Mouse (Mus musculus) forebrain, embryonic 12.5 days (tissue): ENCODE measurements around the gene St8sia1. TPM values are rescaled to one million over a fixed set of nuclear protein-coding genes. Genes with fewer than 3 reads are reported as not detected.

Experiments
- ATAC-seq: fragments of 200-750 bp; cut with Nextera tagmentation; 2 replicates; pipeline ENCODE4 v1.8.0; 2017; ENCODE audit warnings: moderate TSS enrichment; ENCODE audit not compliant: low FRiP score
- H3K27ac ChIP-seq: fragments of 300-500 bp; sonication (generic); 2 replicates; pipeline ENCODE4 v1.5.1; 2016; ENCODE audit warnings: mild to moderate bottlenecking
- H3K27me3 ChIP-seq: fragments of 300-500 bp; sonication (generic); 2 replicates; pipeline ENCODE4 v1.6.1; 2016; ENCODE audit warnings: mild to moderate bottlenecking
- H3K36me3 ChIP-seq: fragments of 300-500 bp; sonication (generic); replicated peaks from 2 replicates; pipeline ENCODE4 v1.6.1; 2016; ENCODE audit warnings: mild to moderate bottlenecking
- H3K4me1 ChIP-seq: fragments of 300-500 bp; sonication (generic); 2 replicates; pipeline ENCODE4 v1.6.1; 2016
- H3K4me2 ChIP-seq: fragments of 300-500 bp; sonication (generic); 2 replicates; pipeline ENCODE4 v1.6.1; 2016; ENCODE audit warnings: mild to moderate bottlenecking, moderate library complexity
- H3K4me3 ChIP-seq: fragments of 300-500 bp; sonication (generic); replicated peaks from 2 replicates; pipeline ENCODE4 v1.5.1; 2016; ENCODE audit warnings: mild to moderate bottlenecking
- H3K9ac ChIP-seq: fragments of 300-500 bp; sonication (generic); 2 replicates; pipeline ENCODE4 v1.6.1; 2016; ENCODE audit warnings: mild to moderate bottlenecking
- H3K9me3 ChIP-seq: fragments of 300-500 bp; sonication (generic); 2 replicates; pipeline ENCODE4 v1.6.1; 2016
- WGBS: fragments of 180-500 bp; shearing (Covaris S2); methylation state at CpG from one replicate; pipeline ENCODE4 v1.1.7; 2016; 5-methylcytosine and 5-hydroxymethylcytosine counted together
- polyA plus RNA-seq: library from polyadenylated mRNA; unstranded; fragments of >200 nt; fragmentation: Nextera tagmentation; extraction: Ambion mirVana; gene quantifications from 2 replicates; pipeline ENCODE4 v1.2.1, GENCODE M21; 2016

St8sia1 gene
- polyA plus RNA-seq, 1 experiment from 2014 or later: 6.3 TPM

DNA sequence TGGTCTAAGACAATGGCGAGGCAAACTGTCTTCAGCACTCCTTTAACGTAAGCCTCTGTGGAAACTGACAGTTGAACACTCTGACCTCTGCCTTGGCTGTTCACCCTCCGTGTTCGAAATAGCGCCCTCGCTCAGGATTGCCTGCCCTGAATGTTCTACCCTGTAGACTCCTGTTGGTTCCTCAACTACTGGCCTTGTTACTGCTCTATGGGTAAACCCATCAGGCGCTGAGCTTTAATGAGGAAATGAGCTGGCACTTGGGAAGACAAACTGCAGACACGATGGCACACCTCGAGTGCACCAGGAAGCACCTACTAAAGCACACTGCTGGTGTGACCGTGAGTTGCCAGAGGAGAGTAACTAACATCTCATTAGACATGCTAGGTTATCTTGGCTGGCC lies 49.6 kb downstream of the St8sia1 start:
- WGBS: 91% methylated on average over 10 of the region's 10 CpGs
- ATAC-seq: no peak
- no peak overlapping the region for H3K4me3 ChIP-seq
- H3K27me3 ChIP-seq: no peaks in the 10 kb centered on the region
- H3K9ac ChIP-seq: no peak overlapping the region
- peaks cover 6% of the 10 kb centered on the region; the same call in 1 of the 2 replicates for H3K4me1 ChIP-seq
- peaks cover 4% of the 10 kb centered on the region; the same call in 1 of the 2 replicates for H3K36me3 ChIP-seq
- no peaks in the 10 kb centered on the region for H3K9me3 ChIP-seq
- H3K27ac ChIP-seq: no peak overlapping the region
- H3K4me2 ChIP-seq: no peak overlapping the region

DNA sequence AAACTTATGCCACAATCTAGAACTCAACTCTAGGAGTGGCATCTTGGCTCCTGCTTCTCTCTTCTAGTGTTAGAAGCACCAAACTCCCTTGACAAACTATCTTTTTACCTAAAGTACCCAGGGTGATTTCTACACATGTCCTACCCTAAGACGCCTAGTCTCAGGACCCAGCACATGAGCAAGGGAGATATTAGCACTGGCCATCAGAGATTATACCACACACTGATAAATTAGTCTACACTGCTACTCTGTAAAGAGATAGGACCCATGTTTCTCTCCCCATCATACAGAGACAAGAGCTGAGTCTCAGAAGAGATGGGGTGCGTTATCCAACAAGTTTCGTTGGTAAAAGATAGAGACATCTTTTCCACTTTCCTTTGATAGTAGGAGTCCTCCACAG lies 53.0 kb downstream of the St8sia1 start:
- no peak overlapping the region for H3K9ac ChIP-seq
- peaks cover 6% of the 10 kb centered on the region; the same call in 1 of the 2 replicates for H3K4me1 ChIP-seq
- no peak overlapping the region for H3K4me3 ChIP-seq
- no peaks in the 10 kb centered on the region for H3K27me3 ChIP-seq
- H3K36me3 ChIP-seq: peaks cover 4% of the 10 kb centered on the region; the same call in 1 of the 2 replicates
- no peaks in the 10 kb centered on the region for H3K9me3 ChIP-seq
- no peak for ATAC-seq
- no peak overlapping the region for H3K4me2 ChIP-seq
- no peak overlapping the region for H3K27ac ChIP-seq
- 95% methylated on average over 3 of the region's 3 CpGs for WGBS

DNA sequence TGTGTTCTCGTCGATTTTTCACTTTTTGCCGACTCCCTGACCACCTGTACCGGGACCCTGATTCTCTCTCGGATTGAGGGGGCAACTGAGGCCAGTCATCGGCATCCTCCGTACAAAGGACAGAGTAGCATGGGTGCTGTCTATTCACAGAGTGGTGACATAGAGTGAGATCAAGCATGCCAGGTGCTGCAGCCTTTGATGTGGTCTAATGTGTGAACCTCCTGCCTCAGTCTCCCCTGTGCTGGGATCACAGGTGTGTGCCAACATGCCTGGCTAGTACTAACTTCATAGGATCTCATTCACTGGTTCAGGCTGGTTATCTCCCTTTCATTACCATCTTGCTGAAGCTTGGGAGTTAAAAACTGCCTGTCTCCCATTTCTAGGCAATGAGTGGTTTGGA lies 53.5 kb downstream of the St8sia1 start:
- H3K9me3 ChIP-seq: no peaks in the 10 kb centered on the region
- WGBS: 94% methylated on average over 7 of the region's 7 CpGs
- H3K4me3 ChIP-seq: no peak overlapping the region
- H3K27me3 ChIP-seq: no peaks in the 10 kb centered on the region
- H3K4me1 ChIP-seq: peaks cover 6% of the 10 kb centered on the region; the same call in 1 of the 2 replicates
- no peak overlapping the region for H3K27ac ChIP-seq
- H3K4me2 ChIP-seq: no peak overlapping the region
- H3K9ac ChIP-seq: no peak overlapping the region
- H3K36me3 ChIP-seq: peaks cover 4% of the 10 kb centered on the region; the same call in 1 of the 2 replicates
- no peak for ATAC-seq

DNA sequence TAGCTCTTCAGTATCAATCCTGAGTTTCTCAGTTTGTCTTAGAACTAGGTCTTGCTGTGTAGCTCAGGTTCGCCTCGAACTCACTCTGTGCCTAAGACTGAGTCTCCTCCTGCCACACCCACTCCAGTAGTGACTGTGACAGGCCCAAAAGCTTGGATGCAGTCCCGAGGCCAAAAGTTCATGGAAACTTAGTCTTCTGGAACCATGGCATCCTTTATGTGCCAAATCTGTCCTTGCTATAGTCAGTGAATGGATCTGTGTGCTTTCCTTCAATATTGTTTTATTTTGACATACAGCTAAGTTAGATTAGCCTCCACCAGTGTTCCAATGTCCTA lies 54.5 kb downstream of the St8sia1 start:
- Histone ChIP-seq H3K36me3 (peaks cover 4% of the 10 kb centered on the region; the same call in 1 of the 2 replicates), H3K4me1 (peaks cover 4% of the 10 kb centered on the region; the same call in 1 of the 2 replicates), H3K4me3 (no peak overlapping the region), H3K27me3 (no peaks in the 10 kb centered on the region), H3K9ac (no peak overlapping the region), H3K4me2 (no peak overlapping the region), H3K27ac (no peak overlapping the region), H3K9me3 (no peaks in the 10 kb centered on the region)
- ATAC-seq: no peak
- WGBS: 88% methylated on average over 3 of the region's 3 CpGs

DNA sequence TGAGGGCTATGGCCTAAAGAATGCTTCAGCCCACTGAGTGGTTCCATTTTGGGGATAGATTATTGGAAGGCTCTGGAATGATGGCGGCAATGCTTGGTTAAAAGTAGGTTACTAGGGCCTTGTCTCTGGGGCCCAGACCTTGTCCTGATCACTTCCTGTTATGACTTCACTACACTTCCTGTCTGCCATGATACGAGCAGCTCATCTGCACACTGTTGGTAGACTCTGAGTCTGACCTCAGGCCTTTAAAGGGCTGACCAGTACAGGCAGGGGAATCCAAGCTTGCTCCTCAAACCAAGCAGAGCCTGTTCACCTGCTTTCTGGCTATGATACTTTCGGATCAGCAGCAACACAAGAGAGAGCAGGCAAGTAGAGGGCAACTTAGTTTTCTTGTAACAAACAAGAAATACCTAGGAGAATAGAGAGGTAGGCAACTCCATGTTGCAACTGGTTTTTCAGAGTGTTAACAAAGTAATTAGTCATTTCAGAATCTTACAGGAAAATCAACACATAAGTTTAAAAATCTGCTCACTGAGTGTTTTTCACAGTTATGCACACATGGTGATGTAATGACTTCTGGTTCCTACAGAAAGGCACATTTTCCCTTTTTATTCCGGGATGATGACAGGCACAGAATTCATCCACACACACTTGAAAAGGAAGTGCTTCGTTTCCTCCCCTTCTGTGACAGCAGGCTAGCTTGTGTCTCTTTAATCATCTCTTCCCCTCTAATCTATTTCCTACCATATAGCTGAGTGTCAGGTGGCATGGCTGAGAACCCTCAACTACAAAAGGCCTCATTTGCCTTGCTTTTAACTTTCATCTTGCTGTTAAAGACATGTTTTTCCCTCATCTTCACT lies 55.1 kb downstream of the St8sia1 start:
- 80% methylated on average over 5 of the region's 5 CpGs for WGBS

DNA sequence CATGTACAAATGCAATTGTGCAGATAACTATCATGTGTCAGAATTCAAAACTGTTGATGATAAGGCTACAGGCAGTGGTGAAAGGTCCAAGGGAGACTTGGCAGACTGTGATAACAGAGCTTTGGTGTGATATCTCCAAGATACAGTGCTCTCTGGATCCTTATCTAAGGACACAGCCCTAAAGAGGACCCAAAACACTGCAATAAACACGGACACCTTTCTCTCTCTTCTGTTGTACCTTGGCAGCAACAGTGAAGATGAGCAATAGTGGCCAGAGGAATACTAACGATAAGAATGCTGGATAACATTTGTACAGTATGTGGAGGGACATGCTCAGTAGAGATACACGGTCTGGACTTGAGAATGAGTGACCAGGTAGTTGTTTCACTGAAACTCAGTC lies 55.8 kb downstream of the St8sia1 start:
- Histone ChIP-seq H3K4me3 (no peak overlapping the region), H3K9ac (no peak overlapping the region), H3K27ac (no peak overlapping the region), H3K4me2 (no peak overlapping the region), H3K36me3 (peaks cover 4% of the 10 kb centered on the region; the same call in 1 of the 2 replicates), H3K4me1 (no peaks in the 10 kb centered on the region), H3K9me3 (no peaks in the 10 kb centered on the region), H3K27me3 (no peaks in the 10 kb centered on the region)
- WGBS: 92% methylated on average over 3 of the region's 3 CpGs
- ATAC-seq: no peak

More for the DNA sequence above, 55.1 kb downstream of the St8sia1 start:
- Histone ChIP-seq H3K36me3 (peaks cover 4% of the 10 kb centered on the region; the same call in 1 of the 2 replicates), H3K4me2 (no peak overlapping the region), H3K9me3 (no peaks in the 10 kb centered on the region), H3K4me3 (no peak overlapping the region), H3K9ac (no peak overlapping the region), H3K27me3 (no peaks in the 10 kb centered on the region), H3K27ac (no peak overlapping the region), H3K4me1 (no peaks in the 10 kb centered on the region)
- ATAC-seq: no peak

DNA sequence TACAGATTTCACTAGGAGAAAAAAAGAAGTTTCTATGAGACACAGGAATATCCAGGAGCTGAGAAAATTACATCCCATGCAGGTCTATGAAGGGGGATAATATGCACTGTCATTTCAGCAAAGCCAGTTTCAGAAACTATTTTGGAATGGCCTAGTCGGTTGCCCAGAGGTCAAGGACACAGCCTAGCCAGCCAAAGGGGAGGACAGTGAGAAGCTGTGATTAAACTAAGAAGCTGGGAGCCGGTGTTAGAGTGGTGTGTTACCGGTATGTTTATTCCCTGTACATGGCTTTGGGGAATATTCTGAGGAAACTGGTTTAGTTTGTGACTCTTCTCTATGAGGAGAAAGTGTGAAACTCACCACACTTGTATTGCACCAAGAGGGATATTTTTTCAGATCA lies 68.9 kb downstream of the St8sia1 start:
- H3K27me3 ChIP-seq: no peaks in the 10 kb centered on the region
- H3K36me3 ChIP-seq: no peaks in the 10 kb centered on the region
- no peaks in the 10 kb centered on the region for H3K4me1 ChIP-seq
- no peak overlapping the region for H3K4me2 ChIP-seq
- 92% methylated on average over 3 of the region's 3 CpGs for WGBS
- H3K4me3 ChIP-seq: no peak overlapping the region
- H3K27ac ChIP-seq: no peak overlapping the region
- no peak overlapping the region for H3K9ac ChIP-seq
- ATAC-seq: no peak
- H3K9me3 ChIP-seq: no peaks in the 10 kb centered on the region

DNA sequence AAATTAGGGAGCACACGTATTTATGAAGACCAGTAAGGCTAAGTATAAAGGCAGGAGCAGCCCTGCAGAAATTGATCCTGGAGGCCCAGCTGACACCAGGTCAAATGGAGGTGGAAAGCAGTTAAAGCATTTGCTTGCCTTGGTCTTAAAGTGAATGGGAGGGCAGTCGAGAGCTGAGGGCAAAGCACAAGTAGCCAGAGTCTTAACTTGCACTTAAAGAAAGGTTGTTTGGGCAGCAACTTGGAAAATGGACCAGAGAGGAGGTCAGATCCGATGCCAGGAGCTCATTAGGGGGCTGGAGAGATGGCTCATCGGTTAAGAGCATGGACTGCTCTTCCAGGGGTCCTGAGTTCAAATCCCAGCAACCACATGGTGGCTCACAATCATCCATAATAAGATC lies 70.5 kb downstream of the St8sia1 start:
- H3K27ac ChIP-seq: no peak overlapping the region
- no peaks in the 10 kb centered on the region for H3K9me3 ChIP-seq
- H3K4me1 ChIP-seq: no peaks in the 10 kb centered on the region
- no peak overlapping the region for H3K4me2 ChIP-seq
- 85% methylated on average over 4 of the region's 4 CpGs for WGBS
- no peaks in the 10 kb centered on the region for H3K27me3 ChIP-seq
- no peaks in the 10 kb centered on the region for H3K36me3 ChIP-seq
- no peak for ATAC-seq
- no peak overlapping the region for H3K9ac ChIP-seq
- H3K4me3 ChIP-seq: no peak overlapping the region

DNA sequence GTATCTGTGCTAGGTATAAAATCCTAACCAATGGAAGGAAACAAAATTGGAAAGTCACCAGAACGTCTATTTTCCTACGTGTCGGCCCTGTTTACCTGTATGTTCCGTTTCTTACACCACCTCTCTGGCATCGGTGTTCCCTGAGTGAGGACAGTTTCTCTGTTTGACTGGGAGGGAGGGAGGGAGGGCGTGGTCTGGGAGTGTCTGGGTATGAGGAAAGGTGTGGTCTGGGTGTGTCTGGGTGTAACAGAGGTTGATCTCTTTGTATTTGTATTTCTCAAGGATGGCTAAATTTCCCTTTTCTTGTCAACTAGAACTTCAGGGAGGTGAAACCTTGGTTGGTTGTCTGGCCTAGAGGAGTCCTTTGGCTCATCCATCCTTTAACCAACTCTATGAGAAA lies 73.9 kb downstream of the St8sia1 start:
- Histone ChIP-seq H3K9ac (no peak overlapping the region), H3K27ac (no peak overlapping the region), H3K9me3 (no peaks in the 10 kb centered on the region), H3K4me2 (no peak overlapping the region), H3K27me3 (0 out of 2 replicates have a peak, but pooled peaks cover 4% of the 10 kb centered on the region), H3K36me3 (no peaks in the 10 kb centered on the region), H3K4me1 (no peaks in the 10 kb centered on the region), H3K4me3 (no peak overlapping the region)
- ATAC-seq: no peak
- WGBS: 93% methylated on average over 6 of the region's 6 CpGs

DNA sequence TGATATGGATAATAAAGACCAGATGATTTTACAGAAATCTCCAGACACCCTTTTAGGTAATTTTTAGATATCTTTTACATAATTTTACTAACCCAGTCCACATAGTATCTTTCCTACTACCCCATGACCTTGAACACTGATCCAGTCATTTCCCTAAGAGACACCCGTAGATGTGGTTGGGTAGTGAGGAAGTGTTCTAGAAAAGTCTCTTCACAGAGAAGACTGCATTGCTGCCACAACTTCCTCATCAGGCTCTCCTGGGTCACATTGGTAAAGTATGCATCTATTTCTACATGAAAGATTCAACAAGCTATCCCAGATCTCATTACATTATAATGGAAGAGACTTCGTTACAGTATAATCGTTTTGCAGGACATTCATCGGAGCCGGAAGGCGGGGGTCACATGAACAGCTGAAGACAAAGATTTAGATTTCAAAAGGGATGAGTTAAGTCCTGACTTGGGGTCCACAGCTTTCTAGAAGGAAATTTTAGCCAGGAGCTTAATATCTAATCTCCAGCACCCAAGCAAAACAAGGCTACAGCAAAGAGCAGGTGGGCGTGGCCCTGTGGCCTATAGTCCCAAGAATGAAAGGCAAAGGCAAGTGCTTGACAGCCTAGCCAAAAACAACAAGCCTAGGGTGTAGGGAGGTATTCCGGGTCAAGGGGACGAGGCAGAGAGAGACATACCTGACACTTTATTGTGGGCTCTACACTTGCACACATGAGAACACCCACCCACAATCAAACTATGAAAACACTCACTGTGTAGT lies 75.1 kb downstream of the St8sia1 start:
- no peak overlapping the region for H3K27ac ChIP-seq
- H3K4me2 ChIP-seq: no peak overlapping the region
- no peak overlapping the region for H3K9ac ChIP-seq
- WGBS: 93% methylated on average over 9 of the region's 9 CpGs
- H3K36me3 ChIP-seq: no peaks in the 10 kb centered on the region
- H3K9me3 ChIP-seq: no peaks in the 10 kb centered on the region
- 0 out of 2 replicates have a peak, but pooled peaks cover 4% of the 10 kb centered on the region for H3K27me3 ChIP-seq
- no peak for ATAC-seq
- H3K4me3 ChIP-seq: no peak overlapping the region
- H3K4me1 ChIP-seq: no peaks in the 10 kb centered on the region

DNA sequence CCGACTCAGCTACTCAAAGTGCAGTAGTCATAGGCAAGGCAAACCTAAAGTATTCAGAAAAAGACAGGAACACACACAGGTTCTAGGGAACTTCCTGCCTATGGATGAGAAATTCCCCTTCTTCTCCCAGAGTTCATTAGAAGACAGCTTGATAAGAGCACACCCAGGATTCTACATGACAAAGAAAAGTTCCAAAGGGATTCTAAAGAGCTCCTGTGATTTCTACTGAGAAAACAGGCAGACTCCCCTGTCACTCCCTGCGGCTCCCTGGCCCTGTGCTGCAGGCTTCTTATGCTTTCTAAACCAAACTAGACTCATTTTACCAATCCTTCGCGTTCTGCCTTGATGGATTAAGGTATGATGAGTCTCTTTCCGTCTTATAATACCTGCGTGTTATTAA lies 75.9 kb downstream of the St8sia1 start:
- Histone ChIP-seq H3K27me3 (0 out of 2 replicates have a peak, but pooled peaks cover 4% of the 10 kb centered on the region), H3K4me1 (no peaks in the 10 kb centered on the region), H3K4me3 (no peak overlapping the region), H3K9me3 (no peaks in the 10 kb centered on the region), H3K36me3 (no peaks in the 10 kb centered on the region), H3K9ac (no peak overlapping the region), H3K27ac (no peak overlapping the region), H3K4me2 (no peak overlapping the region)
- WGBS: 81% methylated on average over 6 of the region's 6 CpGs
- ATAC-seq: no peak

DNA sequence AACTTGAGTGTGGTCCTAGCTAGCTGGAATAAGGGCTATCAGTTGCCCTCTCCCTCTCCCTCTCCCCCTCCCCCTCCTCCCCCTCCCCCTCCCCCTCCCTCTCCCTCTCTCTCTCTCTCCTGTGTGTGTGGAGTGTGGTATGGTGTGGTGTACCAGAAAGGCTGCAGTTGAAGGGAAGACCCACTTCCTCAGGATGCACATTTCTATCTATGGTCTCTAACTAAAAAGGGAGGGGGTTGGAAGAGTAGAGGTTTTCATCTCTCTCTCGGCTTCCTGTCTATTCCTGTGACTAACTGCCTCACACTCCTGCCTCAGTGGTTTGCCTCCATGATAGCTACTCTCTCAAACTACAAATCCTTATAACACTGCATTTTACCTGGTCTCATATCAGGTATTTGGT lies 76.9 kb downstream of the St8sia1 start:
- Histone ChIP-seq H3K4me2 (no peak overlapping the region), H3K9ac (no peak overlapping the region), H3K4me3 (no peak overlapping the region), H3K36me3 (no peaks in the 10 kb centered on the region), H3K4me1 (no peaks in the 10 kb centered on the region), H3K9me3 (no peaks in the 10 kb centered on the region), H3K27ac (no peak overlapping the region), H3K27me3 (0 out of 2 replicates have a peak, but pooled peaks cover 4% of the 10 kb centered on the region)
- 92% methylated on average over 1 of the region's 1 CpGs for WGBS
- no peak for ATAC-seq
